Mouse (Mus musculus): ENCODE measurements around the gene Rbm5.

DNA sequence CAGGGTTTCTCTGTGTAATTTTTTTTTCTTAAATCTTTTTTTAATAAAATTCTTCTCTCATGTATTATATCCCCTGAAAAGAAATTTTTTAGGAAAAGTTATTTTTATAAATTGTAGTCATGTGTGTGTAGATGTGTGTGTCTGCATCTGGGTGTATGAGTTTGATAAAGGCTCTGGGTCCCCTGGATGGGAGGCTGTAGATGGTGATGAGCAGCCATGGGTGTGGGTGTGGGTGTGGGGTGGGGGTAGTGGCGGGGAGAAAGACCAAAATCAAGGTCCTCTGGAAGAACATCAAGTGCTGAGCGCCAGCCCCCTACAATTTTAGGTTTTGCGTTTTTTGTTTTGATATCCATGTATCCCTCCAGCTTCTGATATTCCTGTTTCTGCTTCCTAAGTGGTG, 22.7 kb downstream of the Rbm5 start:
- TF ChIP-seq CTCF (IDR thresholded peaks at IDR 0.05; ENCODE audit: low read depth, low read length) (no peak), POLR2A (IDR thresholded peaks at IDR 0.05; ENCODE audit: borderline replicate concordance, low read depth, low read length) (no peak)

All from bone marrow macrophage, adult 2 months (primary cell).